Mouse (Mus musculus): ENCODE measurements around the gene A430033K04Rik. TPM values are rescaled to one million over a fixed set of nuclear protein-coding genes. Genes with fewer than 3 reads are reported as not detected.

The A430033K04Rik gene
- polyA plus RNA-seq, 1 experiment from 2014 or later = 2.7 TPM

- H3K27me3 ChIP-seq (ENCODE audit: insufficient read depth, low read length) = no peaks in the 10 kb centered on the region
- ATAC-seq (no peak), DNase-seq (no peak)
- 61% methylated on average over 5 of the region's 5 CpGs for WGBS (ENCODE audit: insufficient replicate concordance)
- TF ChIP-seq CTCF (IDR thresholded peaks at IDR 0.05; ENCODE audit: low read depth) = no peak
- TF ChIP-seq EP300 (IDR thresholded peaks at IDR 0.05; ENCODE audit: low read depth) = no peak
- no peak overlapping the region for H3K27ac ChIP-seq (ENCODE audit: low read depth)
- H3K4me2 ChIP-seq (ENCODE audit: low read depth, low read length) = no peak overlapping the region
- H3K36me3 ChIP-seq (replicated peaks; ENCODE audit: insufficient read depth, low read length) = no peaks in the 10 kb centered on the region
- no peaks in the 10 kb centered on the region for H3K9me3 ChIP-seq (ENCODE audit: low read length)
- H3K4me1 ChIP-seq (ENCODE audit: insufficient read depth) = no peaks in the 10 kb centered on the region
- no peak overlapping the region for H3K4me3 ChIP-seq (ENCODE audit: low read depth, low read length)
- no peak overlapping the region for H3K9ac ChIP-seq (replicated peaks)
These were observed 66.6 kb downstream of the A430033K04Rik start for GRCm38 (mm10) chr5:138689254-138689653.

GRCm38 (mm10) chr5:138692936-138693570 lies 70.4 kb downstream of the A430033K04Rik start:
- ATAC-seq (no peak), DNase-seq (no peak)
- Histone ChIP-seq H3K9ac (replicated peaks) (no peak overlapping the region), H3K27ac (ENCODE audit: low read depth) (no peak overlapping the region), H3K4me1 (ENCODE audit: insufficient read depth) (no peaks in the 10 kb centered on the region), H3K4me2 (ENCODE audit: low read depth, low read length) (no peak overlapping the region), H3K36me3 (replicated peaks; ENCODE audit: insufficient read depth, low read length) (no peaks in the 10 kb centered on the region), H3K9me3 (ENCODE audit: low read length) (no peaks in the 10 kb centered on the region), H3K4me3 (ENCODE audit: low read depth, low read length) (no peak overlapping the region), H3K27me3 (ENCODE audit: insufficient read depth, low read length) (no peaks in the 10 kb centered on the region)
- no peak for TF ChIP-seq EP300 (IDR thresholded peaks at IDR 0.05; ENCODE audit: low read depth)
- no peak for TF ChIP-seq CTCF (IDR thresholded peaks at IDR 0.05; ENCODE audit: low read depth)

GRCm38 (mm10) chr5:138694036-138694435 lies 71.4 kb downstream of the A430033K04Rik start:
- Histone ChIP-seq H3K9me3 (ENCODE audit: low read length) (no peaks in the 10 kb centered on the region), H3K27ac (ENCODE audit: low read depth) (no peak overlapping the region), H3K4me3 (ENCODE audit: low read depth, low read length) (no peak overlapping the region), H3K27me3 (ENCODE audit: insufficient read depth, low read length) (no peaks in the 10 kb centered on the region), H3K4me1 (ENCODE audit: insufficient read depth) (no peaks in the 10 kb centered on the region), H3K9ac (replicated peaks) (no peak overlapping the region), H3K4me2 (ENCODE audit: low read depth, low read length) (no peak overlapping the region), H3K36me3 (replicated peaks; ENCODE audit: insufficient read depth, low read length) (no peaks in the 10 kb centered on the region)
- DNase-seq (no peak), ATAC-seq (no peak)
- 46% methylated on average over 2 of the region's 2 CpGs for WGBS (ENCODE audit: insufficient replicate concordance)
- TF ChIP-seq EP300 (IDR thresholded peaks at IDR 0.05; ENCODE audit: low read depth) (no peak), CTCF (IDR thresholded peaks at IDR 0.05; ENCODE audit: low read depth) (no peak)

- H3K4me1 ChIP-seq (ENCODE audit: insufficient read depth) = no peaks in the 10 kb centered on the region
- DNase-seq = no peak
- H3K4me2 ChIP-seq (ENCODE audit: low read depth, low read length) = no peak overlapping the region
- no peak overlapping the region for H3K27ac ChIP-seq (ENCODE audit: low read depth)
- ATAC-seq = no peak
- H3K27me3 ChIP-seq (ENCODE audit: insufficient read depth, low read length) = no peaks in the 10 kb centered on the region
- no peaks in the 10 kb centered on the region for H3K36me3 ChIP-seq (replicated peaks; ENCODE audit: insufficient read depth, low read length)
- 22% methylated on average over 4 of the region's 4 CpGs for WGBS (ENCODE audit: insufficient replicate concordance)
- no peak overlapping the region for H3K9ac ChIP-seq (replicated peaks)
- H3K4me3 ChIP-seq (ENCODE audit: low read depth, low read length) = no peak overlapping the region
- TF ChIP-seq EP300 (IDR thresholded peaks at IDR 0.05; ENCODE audit: low read depth) = no peak
- TF ChIP-seq CTCF (IDR thresholded peaks at IDR 0.05; ENCODE audit: low read depth) = no peak
- no peaks in the 10 kb centered on the region for H3K9me3 ChIP-seq (ENCODE audit: low read length)
These were observed 72.0 kb downstream of the A430033K04Rik start for GRCm38 (mm10) chr5:138694496-138695167.

DNA sequence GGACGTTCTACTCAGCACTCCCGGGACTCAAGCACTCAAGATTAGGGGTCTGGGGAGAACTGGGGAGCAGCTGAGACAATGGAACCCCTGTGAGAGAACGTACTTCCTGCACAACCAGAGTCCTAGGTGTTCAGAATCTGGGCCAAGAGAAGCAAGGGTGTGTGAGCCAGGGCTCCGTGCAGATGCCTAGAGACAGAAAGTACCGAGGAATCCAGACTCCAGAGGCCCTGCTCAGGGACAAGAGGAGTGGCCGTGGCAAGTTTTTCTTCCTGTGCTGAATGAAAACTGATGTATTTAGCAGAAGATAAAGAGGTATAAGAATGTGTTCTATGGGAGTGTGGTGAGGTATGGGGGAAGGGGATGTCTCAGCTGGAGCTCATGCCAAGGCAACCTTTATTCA lies 74.8 kb downstream of the A430033K04Rik start:
- Histone ChIP-seq H3K27me3 (ENCODE audit: insufficient read depth, low read length) (no peaks in the 10 kb centered on the region), H3K27ac (ENCODE audit: low read depth) (no peak overlapping the region), H3K4me3 (ENCODE audit: low read depth, low read length) (no peak overlapping the region), H3K4me1 (ENCODE audit: insufficient read depth) (no peaks in the 10 kb centered on the region), H3K9ac (replicated peaks) (no peak overlapping the region), H3K4me2 (ENCODE audit: low read depth, low read length) (no peak overlapping the region), H3K36me3 (replicated peaks; ENCODE audit: insufficient read depth, low read length) (no peaks in the 10 kb centered on the region), H3K9me3 (ENCODE audit: low read length) (no peaks in the 10 kb centered on the region)
- 60% methylated on average over 6 of the region's 6 CpGs for WGBS (ENCODE audit: insufficient replicate concordance)
- ATAC-seq (no peak), DNase-seq (no peak)
- no peak for TF ChIP-seq CTCF (IDR thresholded peaks at IDR 0.05; ENCODE audit: low read depth)
- TF ChIP-seq EP300 (IDR thresholded peaks at IDR 0.05; ENCODE audit: low read depth) = no peak

Small RNAs within 50 kb of the gene (microRNA-seq; reads per million reads assigned to microRNA genes)
- gene Gm24082 = not detected

Other genes starting within 250 kb of the A430033K04Rik start
- 4.1 and 4.3 TPM in 2 replicates for gene Zfp157, start 181.4 kb upstream of the A430033K04Rik start, polyA plus RNA-seq (2015; fragmentation: Nextera tagmentation; extraction: Ambion mirVana)
- not detected in 2 replicates for gene 1700123K08Rik, start 58.1 kb upstream of the A430033K04Rik start, polyA plus RNA-seq (2015; fragmentation: Nextera tagmentation; extraction: Ambion mirVana)
- 10.3 and 12.1 TPM in 2 replicates for gene Zfp68, start 3.1 kb upstream of the A430033K04Rik start, polyA plus RNA-seq (2015; fragmentation: Nextera tagmentation; extraction: Ambion mirVana)
- gene Fam20c, start 131.7 kb downstream of the A430033K04Rik start, polyA plus RNA-seq (2015; fragmentation: Nextera tagmentation; extraction: Ambion mirVana) = 15.3 and 19.0 TPM in 2 replicates
- not detected in 2 replicates for gene Gm5294, start 197.2 kb downstream of the A430033K04Rik start, polyA plus RNA-seq (2015; fragmentation: Nextera tagmentation; extraction: Ambion mirVana)